Mouse (Mus musculus) ovary, postnatal 36 days (tissue): ENCODE measurements at regions not wholly inside any gene's neighbourhood (a gene's known extent, or its start where the extent isn't known, plus 50 kb on each side); places are given as distances from the start of the nearest gene placed in this dataset.

ENCODE experiments used
- DNase-seq: peaks from one replicate; pipeline ENCODE4 v3.0.0; 2022; ENCODE audit warnings: low spot score, mixed read lengths

DNA sequence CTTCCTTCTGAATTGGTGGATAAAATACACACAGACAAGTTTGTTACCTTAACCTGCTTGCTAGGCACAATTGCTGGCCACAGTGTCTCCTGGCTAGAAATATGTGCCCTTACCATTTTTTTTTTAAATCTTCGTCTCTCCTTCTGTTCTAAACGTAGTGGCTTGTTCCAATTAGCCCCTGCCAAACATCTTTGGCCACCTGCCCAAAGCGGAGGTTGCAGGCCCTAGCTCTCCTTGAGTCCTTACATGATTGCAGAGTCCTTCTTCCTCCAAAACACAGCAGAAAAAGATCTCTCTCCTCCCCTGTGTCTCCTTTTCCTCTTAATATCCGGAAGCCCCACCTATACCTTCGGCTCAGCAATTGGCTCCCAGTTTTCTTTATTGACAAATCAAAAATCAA lies 986.8 kb downstream of the Robo2 start:
- DNase-seq: peak; percentile 9

DNA sequence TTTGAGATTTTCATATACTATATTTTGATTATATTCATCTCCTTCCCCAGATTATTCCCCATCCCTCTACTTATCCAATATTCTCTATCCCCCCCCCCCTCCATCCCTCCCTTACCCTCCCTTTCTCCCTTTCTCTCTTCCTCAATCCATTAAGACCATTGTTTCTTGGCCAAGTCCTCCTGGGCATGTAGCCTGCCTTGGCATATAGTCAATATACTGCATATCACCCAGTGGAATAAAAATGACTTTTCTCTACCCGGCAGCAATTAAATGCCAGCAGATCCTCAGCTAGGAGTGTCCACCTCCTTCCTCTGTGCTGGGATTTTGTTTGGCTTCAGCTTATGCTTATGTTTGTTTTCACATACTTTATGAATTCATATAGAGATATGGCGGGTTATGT lies 987.3 kb downstream of the Robo2 start:
- DNase-seq: no peak

DNA sequence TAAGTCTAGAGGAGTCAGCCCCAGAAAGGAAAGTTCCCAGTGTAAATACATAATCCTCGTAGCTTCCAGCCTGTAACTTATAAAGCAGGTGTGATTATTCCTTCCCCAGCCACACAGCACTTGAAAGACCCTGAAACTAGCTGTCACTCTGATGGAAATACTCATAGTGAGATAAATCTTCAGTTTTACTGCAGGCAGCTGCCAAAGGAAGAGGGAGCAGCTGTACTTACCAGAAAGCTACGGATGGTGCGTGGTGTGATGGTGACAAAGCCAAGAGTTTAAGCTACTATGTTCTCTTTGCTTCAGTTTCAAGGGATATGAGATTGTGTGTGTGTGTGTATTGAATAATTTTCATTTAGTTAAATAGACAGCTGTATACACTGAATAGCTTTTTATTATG lies 1007.1 kb downstream of the Robo2 start:
- no peak for DNase-seq

DNA sequence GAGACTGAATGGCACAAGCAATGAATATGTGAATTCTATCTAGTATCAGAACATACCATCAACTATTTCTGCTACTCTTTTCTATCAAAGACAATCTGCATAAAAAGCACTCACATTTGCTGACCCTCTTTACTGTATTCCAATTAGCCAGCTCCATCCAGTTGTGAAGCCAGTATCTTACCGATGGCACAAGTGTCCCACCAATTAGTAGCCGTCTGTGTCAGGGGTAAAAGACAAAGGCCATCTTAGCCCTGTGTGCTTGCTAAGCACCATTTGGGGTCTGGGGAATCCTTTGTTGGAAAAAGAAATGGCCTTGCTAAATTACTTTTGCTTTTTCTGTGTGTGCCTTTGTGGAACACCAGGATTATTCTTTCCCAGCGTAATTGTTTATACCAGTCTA lies 1007.5 kb downstream of the Robo2 start:
- no peak for DNase-seq

GRCm38 (mm10) chr16:73379056-73379455 lies 1032.6 kb downstream of the Robo2 start:
- DNase-seq: no peak

DNA sequence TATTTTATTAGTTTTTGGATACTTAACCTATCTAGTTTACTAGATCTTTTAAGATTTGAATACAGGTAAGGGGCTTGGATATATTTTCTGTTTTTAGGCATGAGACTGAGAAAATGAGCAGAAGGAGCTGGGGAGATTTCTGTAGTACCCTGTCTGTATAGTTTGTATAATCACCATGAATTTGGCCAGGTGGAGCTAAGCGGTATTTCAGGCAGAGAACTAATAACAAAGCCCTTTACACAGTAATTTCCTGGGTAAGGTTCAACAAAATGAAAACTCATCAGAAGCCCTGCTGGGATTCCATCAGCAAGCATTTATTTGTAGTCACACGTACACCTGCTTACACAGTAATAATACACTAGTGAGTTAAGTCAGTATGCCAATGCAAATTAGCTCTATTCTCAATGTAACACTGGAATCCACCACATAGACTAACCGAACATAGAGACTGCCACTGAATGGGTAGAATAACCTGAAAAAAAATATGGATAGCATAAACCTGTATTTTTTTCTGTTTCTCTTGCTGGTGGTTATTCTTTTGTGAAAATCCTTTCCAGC lies 1036.9 kb downstream of the Robo2 start:
- no peak for DNase-seq

DNA sequence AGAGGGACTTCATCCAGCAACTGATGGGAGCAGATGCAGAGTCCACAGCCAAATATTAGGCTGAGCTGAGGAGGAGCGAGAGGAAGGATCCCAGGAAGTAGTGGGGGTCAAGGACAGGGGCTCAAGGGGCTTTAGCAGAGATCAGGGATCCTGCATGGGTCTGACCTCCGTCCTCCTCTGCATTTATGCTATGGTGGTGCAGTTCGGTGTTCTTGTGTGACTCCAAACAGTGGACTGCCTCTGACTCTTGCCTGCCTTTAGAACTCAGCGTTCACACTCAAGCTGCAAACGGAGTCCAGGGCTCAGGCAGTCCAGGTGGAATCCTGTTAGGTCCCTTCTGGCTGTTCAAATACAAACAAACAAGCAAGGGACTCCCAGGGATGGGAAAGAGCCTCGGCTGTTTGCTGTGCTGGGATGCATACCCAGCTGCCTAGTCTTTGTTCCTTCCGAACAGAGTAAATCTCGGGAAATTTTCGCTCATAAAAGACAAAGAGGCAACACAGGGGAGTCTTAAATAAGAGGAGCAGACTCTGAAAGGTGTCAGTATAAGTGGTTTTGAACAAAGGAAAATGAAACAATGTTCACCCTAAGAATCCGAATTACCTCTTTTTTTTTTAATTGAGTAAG lies 1042.9 kb downstream of the Robo2 start:
- DNase-seq: no peak

GRCm38 (mm10) chr16:73367926-73368325 lies 1043.7 kb downstream of the Robo2 start:
- no peak for DNase-seq

- DNase-seq: no peak
Observed at GRCm38 (mm10) chr16:73367226-73367840, 1044.3 kb downstream of the Robo2 start.

GRCm38 (mm10) chr16:73350698-73351097 lies 1042.6 kb downstream of the Robo1 start:
- DNase-seq: no peak

GRCm38 (mm10) chr16:73343941-73344340 lies 1035.8 kb downstream of the Robo1 start:
- no peak for DNase-seq

DNA sequence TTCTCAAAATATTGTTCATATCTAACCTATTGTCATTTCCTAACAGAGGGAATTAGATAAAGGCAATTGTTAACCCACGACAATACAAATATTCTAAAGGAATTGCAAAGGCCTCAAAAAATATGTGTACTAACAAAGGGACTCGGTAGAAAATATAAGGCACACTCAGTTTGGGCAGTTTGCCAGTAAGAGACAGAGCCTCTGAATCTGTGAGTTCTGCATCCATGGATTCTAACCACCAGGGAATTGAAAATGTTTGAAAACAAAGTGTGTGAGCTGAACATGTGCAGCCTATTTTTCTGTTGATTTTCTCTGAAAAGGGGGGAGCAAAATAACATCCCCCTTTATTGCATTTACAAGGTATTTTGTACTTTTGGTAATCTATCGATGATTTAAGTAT lies 1035.4 kb downstream of the Robo1 start:
- DNase-seq: no peak

DNA sequence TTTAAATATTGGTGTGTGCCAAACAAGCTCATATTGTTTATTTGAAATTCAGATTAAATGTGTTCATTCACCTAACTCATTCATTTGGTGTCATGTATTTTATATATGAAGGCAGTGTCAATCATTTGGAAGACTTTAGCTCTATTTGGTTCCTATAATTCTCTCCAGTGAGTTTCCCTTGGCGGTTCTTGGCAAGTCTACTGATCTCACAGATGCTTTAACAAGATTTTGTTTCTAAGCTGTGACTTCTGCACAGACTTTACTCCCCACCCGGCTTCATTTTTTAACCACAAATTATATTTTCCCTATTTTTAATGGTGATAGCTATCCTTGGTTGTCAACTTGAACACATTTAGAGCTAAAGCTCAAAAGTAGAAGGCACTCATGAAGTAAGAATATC lies 1009.5 kb downstream of the Robo1 start:
- DNase-seq: no peak

DNA sequence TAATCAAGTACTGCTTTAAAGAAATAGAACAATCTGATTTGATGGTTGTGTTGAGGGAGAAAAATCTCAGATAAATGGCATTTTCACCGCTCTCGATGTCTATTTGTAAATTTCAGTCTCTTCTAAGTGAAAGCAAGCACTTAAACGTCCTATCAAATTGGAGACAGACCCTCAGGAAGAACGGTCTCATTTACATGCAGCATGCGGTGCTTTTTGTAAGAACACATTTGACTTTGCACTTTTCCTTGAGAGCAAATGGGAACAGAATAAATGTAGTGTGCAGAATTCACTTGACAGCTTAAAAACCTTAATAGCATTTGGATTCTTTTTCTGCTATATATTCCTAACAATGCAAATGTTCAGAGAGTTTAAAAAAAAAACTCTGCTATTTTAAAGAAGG lies 1002.0 kb downstream of the Robo1 start:
- DNase-seq: no peak

GRCm38 (mm10) chr16:73279951-73280350 lies 971.8 kb downstream of the Robo1 start:
- DNase-seq: peak; percentile 6

DNA sequence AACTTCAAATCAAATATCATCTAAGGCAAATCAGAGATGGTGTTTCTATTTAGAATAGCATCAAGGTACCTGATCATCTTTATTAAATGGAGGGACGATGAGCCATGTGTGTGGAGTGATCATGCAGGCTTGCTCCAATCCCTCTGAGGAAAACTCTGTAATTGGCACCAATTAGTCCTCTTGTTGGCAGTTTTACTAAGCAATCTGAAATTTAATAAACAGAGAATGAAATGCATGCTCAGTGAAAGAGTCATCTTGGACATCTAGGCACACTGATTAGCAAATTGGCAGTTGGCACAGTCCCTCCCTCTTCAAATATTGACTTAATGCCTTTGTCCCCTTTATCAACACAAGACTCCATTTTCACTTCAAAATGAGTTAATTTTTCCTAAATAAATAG lies 951.6 kb downstream of the Robo1 start:
- no peak for DNase-seq

DNA sequence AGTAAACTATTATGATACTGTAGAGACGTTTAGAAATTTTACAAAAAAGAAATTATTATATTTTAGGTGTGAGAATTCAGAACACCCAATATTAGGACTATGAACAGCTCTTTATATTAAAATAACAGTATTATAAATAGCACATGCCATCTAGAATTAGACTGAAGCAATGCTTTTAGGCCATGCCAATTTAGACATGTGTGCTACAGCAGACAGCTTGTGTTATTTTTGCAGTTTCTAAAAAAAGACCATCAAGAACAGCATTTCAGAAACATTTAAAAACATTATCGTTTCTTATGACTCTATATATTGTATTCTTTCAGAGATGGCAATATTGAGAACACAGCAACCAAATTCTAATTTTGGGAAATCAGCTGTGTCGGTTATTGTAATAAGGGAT lies 951.2 kb downstream of the Robo1 start:
- DNase-seq: no peak

GRCm38 (mm10) chr16:73245073-73245590 lies 937.0 kb downstream of the Robo1 start:
- no peak for DNase-seq

GRCm38 (mm10) chr16:73230599-73230998 lies 922.5 kb downstream of the Robo1 start:
- no peak for DNase-seq

DNA sequence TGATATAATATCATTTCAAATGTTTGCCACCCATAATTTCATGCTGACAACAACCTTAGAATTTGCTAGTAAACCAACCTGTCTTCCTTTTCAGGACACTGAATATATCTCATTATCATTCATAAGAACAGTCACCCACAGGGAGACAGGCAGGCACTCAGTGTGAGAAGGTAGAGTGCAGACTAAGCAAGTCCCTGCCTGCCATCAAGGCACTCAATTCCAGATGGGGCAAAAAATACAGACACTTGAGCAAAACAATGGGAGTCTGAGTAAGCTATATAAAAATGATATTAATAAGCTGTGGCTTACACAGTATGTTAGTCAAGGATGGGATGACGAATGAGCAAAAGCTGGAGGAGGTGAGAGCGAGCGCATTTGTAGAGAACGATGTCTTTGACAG lies 909.4 kb downstream of the Robo1 start:
- no peak for DNase-seq

- DNase-seq: no peak
Observed at GRCm38 (mm10) chr16:73203542-73203941, 895.4 kb downstream of the Robo1 start.

DNA sequence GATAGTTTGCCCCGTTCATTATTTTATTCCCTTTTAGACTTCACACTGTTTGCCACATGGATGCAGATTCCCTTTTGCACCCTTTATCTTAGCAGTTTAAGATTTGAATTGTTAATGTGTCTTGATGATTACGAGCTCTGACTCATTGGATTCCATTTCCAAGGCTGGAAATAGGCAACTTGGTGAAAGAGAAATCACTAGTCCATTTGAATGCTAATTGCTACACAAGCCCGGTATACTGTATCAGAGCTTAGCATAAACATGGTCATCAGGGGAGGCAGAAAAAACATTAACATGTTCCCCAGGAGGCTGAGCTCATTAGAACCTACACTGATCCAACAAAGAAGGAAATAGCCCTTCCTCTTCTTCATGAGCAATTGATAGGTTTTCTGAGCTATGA lies 892.9 kb downstream of the Robo1 start:
- no peak for DNase-seq

DNA sequence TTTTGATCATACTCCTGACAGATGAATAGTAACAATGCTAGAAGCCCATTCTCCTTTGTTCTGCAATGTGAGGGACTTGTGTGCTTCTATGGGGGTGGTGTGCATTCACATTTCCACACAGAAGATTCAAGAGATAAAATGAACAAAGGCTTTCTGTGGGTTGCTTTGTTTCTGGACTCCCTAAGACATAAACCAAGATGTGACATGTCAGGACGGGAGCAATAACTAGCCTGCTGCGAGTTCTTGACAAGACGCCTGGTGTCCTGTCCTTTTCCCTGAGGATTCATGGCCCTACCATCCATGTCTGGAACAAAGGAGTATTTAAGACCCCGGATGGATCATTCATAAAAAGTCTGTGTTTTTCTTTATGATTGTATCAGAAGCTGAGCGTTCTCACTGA lies 874.7 kb downstream of the Robo1 start:
- no peak for DNase-seq

DNA sequence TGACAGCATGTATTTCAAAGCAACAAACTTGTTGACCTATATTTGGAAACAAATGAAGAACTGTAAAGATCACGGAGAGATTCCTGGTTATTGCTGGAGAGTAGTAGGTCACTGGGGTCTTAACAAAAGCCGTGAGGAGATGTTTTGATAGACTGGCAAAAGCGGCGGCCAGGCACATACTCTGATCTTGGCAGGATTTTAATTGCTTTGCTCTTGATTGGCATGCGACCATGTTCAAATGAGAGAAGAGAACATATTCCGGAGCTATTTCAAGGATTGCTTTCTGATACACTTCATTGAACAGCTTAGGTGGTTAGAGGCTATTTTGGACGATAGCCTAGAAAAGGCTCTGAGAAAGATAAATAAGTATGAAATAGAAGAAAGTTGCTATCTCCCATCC lies 874.2 kb downstream of the Robo1 start:
- no peak for DNase-seq
